Mouse (Mus musculus): ENCODE results near the gene Zfp566. TPM values are rescaled to one million over a fixed set of nuclear protein-coding genes. Genes with fewer than 3 reads are reported as not detected.

Gene Zfp566
- polyA plus RNA-seq, 1 experiment from 2014 or later = 15.7 TPM

DNA sequence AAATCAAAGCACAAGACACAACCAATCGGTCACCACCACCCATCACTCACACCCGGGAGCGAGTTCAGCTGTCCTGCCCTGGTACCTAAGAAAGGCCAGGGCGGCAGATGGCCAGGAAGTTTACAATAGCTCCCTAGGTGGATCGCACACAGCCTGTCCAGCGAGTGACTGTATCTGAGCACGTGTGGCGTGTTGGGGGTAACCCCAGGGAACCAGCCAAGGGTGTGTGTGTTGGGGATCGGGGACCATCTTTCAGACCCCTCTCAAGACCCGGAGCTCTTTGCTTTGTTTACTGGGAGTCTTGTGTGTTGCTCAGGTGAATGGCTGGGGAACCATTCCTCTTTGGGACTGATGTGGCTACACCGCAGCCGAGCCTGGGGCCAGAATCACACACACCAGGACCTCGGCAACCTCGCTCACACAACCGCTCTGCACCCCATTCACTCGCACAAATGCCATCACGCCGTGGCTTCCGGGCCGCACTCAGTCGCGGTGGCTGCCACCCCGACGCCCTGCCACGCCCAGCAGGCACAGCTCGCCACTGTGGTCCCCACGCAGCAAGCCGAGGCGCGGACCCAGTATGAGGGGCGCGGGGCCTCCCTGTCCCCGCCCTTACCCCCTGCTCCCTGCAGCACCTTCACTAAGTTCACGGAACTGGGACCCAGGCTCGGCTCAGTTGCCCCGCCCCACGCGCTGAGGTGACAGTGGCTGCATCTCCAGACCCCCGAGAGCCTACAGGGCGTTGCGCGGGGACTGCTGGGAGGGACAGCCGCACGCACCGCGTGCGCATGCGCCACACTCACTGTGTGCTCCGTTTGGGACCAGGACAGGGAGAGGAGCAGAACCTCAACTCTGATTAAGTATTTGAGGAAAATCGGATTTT is 17.9 kb downstream of the Zfp566 start, which contains the start of gene Zfp82:
TSS of gene Zfp82 (minus strand) at position 755 of the 883 bp plus-strand sequence.
- Histone ChIP-seq H3K27ac (ENCODE audit: low read depth, low read length) (peak within 1 kb of the TSS; percentile 44; the same call in 1 of the 2 replicates), H3K9me3 (ENCODE audit: control insufficient read depth, low read length) (no peaks in the 10 kb centered on the region), H3K9ac (ENCODE audit: low read length) (peak within 1 kb of the TSS; percentile 83), H3K36me3 (ENCODE audit: control insufficient read depth, insufficient read depth, low read length) (no peaks in the 10 kb centered on the region; the same call in 1 of the 2 replicates), H3K4me3 (ENCODE audit: low read depth, low read length) (peak within 1 kb of the TSS; percentile 78), H3K27me3 (ENCODE audit: control insufficient read depth, insufficient read depth, low read length) (no peaks in the 10 kb centered on the region), H3K4me2 (peak within 1 kb of the TSS; percentile 95), H3K4me1 (ENCODE audit: control insufficient read depth, insufficient read depth, low read length) (peaks cover 4% of the 10 kb centered on the region; the same call in 1 of the 2 replicates)
- under 1% methylated on average over 50 of the region's 50 CpGs for WGBS
- DNase-seq (ENCODE audit: low spot score, missing footprints) = peak; percentile 98
- ATAC-seq (ENCODE audit: low FRiP score) = peak; percentile 94

DNA sequence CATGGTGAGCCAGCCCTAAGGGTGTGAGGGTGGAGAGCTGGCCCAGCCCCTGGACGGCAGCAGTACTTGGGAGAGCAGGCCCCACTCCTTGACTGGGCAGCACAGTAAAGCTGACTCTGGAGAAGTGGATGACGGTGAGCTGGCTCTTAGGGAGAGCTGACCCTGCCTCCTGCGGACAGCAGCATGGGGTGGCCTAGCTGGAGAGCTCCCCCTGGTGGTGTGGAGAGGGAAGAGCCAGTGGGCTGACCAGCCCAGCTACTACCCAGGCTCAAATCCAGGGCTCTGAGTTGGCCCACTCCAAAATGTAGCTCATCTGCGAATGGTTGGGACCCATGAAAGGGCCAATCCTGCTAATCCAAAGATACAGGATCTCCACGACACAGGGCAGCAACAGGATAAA is 25.7 kb downstream of the Zfp566 start:
- Histone ChIP-seq H3K9ac (ENCODE audit: low read length) (no peak overlapping the region), H3K36me3 (ENCODE audit: control insufficient read depth, insufficient read depth, low read length) (no peaks in the 10 kb centered on the region; the same call in 1 of the 2 replicates), H3K4me3 (ENCODE audit: low read depth, low read length) (no peak overlapping the region), H3K4me1 (ENCODE audit: control insufficient read depth, insufficient read depth, low read length) (no peaks in the 10 kb centered on the region), H3K4me2 (no peak overlapping the region), H3K27me3 (ENCODE audit: control insufficient read depth, insufficient read depth, low read length) (no peaks in the 10 kb centered on the region), H3K27ac (ENCODE audit: low read depth, low read length) (no peak overlapping the region), H3K9me3 (ENCODE audit: control insufficient read depth, low read length) (no peaks in the 10 kb centered on the region)
- no peak for DNase-seq (ENCODE audit: low spot score, missing footprints)
- 82% methylated on average over 5 of the region's 5 CpGs for WGBS
- ATAC-seq (ENCODE audit: low FRiP score) = no peak

DNA sequence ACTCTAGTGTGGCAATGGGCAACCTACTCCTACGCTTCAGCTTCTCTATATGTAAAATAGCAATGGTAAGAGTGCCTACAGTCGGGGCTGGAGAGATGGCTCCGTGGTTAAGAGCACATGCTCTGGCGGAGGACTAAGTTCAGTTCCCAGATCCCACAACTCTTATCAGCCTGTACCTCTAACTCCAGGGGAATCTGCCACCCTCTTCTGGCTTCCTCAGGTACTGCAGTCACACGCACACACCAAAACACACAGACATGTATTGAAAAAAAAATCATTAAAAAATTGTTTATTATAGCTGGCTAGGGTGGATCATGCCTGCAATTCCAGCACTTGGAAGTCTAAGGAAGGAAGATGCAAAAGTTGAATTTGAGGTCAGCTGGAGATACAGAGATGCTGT is 27.8 kb downstream of the Zfp566 start:
- Histone ChIP-seq H3K4me3 (ENCODE audit: low read depth, low read length) (no peak overlapping the region), H3K27me3 (ENCODE audit: control insufficient read depth, insufficient read depth, low read length) (no peaks in the 10 kb centered on the region), H3K4me2 (no peak overlapping the region), H3K4me1 (ENCODE audit: control insufficient read depth, insufficient read depth, low read length) (no peaks in the 10 kb centered on the region), H3K9me3 (ENCODE audit: control insufficient read depth, low read length) (no peaks in the 10 kb centered on the region), H3K9ac (ENCODE audit: low read length) (no peak overlapping the region), H3K36me3 (ENCODE audit: control insufficient read depth, insufficient read depth, low read length) (no peaks in the 10 kb centered on the region; the same call in 1 of the 2 replicates), H3K27ac (ENCODE audit: low read depth, low read length) (no peak overlapping the region)
- no peak for DNase-seq (ENCODE audit: low spot score, missing footprints)
- no peak for ATAC-seq (ENCODE audit: low FRiP score)
- 83% methylated on average over 5 of the region's 5 CpGs for WGBS

DNA sequence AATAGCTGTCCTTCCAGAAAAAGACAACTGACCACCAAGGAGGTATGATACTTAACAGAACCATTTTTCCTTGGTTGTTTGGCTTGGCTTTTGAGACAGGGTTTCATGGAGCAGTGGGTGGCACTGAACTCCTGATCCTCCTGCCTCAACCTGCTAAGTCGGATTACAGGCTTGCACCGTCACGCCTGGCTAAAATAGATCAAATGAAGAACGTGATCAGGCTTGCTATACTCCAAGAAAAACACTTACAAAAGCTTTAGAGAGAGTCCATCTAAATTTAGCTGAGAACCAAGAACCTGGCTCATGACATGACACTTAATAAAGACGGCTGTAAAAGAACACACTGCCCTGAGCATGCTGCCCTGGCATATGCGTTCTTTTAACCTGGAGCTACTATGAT is 30.0 kb downstream of the Zfp566 start:
- no peaks in the 10 kb centered on the region for H3K9me3 ChIP-seq (ENCODE audit: control insufficient read depth, low read length)
- H3K9ac ChIP-seq (ENCODE audit: low read length) = no peak overlapping the region
- WGBS = 74% methylated on average over 6 of the region's 6 CpGs
- H3K4me2 ChIP-seq = no peak overlapping the region
- no peaks in the 10 kb centered on the region for H3K4me1 ChIP-seq (ENCODE audit: control insufficient read depth, insufficient read depth, low read length)
- H3K4me3 ChIP-seq (ENCODE audit: low read depth, low read length) = no peak overlapping the region
- DNase-seq (ENCODE audit: low spot score, missing footprints) = no peak
- no peaks in the 10 kb centered on the region for H3K27me3 ChIP-seq (ENCODE audit: control insufficient read depth, insufficient read depth, low read length)
- no peak for ATAC-seq (ENCODE audit: low FRiP score)
- peaks cover 5% of the 10 kb centered on the region; the same call in 1 of the 2 replicates for H3K36me3 ChIP-seq (ENCODE audit: control insufficient read depth, insufficient read depth, low read length)
- no peak overlapping the region for H3K27ac ChIP-seq (ENCODE audit: low read depth, low read length)

DNA sequence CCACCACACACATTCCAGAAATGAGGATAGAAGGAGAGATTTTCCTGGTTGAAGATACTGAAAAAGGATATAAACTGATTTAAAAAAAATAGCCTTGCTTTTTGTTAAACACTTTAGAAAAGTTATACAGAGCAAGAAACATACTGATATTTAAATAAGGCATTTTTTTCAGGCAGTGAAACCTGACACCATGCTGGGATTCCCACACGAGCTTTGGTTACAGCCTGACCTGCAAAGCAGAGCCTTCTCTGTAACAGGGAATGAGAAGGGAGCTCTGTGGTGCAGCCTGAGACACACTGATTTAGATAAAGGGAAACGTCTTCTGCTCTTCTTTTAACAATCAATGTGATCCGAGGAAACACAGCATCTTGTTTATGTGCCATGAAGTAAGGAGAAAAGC is 36.7 kb downstream of the Zfp566 start:
- H3K4me1 ChIP-seq (ENCODE audit: control insufficient read depth, insufficient read depth, low read length) = peaks cover 3% of the 10 kb centered on the region; the same call in 1 of the 2 replicates
- no peaks in the 10 kb centered on the region for H3K9me3 ChIP-seq (ENCODE audit: control insufficient read depth, low read length)
- no peak for DNase-seq (ENCODE audit: low spot score, missing footprints)
- no peak overlapping the region for H3K9ac ChIP-seq (ENCODE audit: low read length)
- H3K4me2 ChIP-seq = no peak overlapping the region
- no peak for ATAC-seq (ENCODE audit: low FRiP score)
- WGBS = 11% methylated on average over 3 of the region's 3 CpGs
- H3K27ac ChIP-seq (ENCODE audit: low read depth, low read length) = no peak overlapping the region
- H3K36me3 ChIP-seq (ENCODE audit: control insufficient read depth, insufficient read depth, low read length) = peaks cover 7% of the 10 kb centered on the region; the same call in 1 of the 2 replicates
- H3K4me3 ChIP-seq (ENCODE audit: low read depth, low read length) = no peak overlapping the region
- H3K27me3 ChIP-seq (ENCODE audit: control insufficient read depth, insufficient read depth, low read length) = no peaks in the 10 kb centered on the region

DNA sequence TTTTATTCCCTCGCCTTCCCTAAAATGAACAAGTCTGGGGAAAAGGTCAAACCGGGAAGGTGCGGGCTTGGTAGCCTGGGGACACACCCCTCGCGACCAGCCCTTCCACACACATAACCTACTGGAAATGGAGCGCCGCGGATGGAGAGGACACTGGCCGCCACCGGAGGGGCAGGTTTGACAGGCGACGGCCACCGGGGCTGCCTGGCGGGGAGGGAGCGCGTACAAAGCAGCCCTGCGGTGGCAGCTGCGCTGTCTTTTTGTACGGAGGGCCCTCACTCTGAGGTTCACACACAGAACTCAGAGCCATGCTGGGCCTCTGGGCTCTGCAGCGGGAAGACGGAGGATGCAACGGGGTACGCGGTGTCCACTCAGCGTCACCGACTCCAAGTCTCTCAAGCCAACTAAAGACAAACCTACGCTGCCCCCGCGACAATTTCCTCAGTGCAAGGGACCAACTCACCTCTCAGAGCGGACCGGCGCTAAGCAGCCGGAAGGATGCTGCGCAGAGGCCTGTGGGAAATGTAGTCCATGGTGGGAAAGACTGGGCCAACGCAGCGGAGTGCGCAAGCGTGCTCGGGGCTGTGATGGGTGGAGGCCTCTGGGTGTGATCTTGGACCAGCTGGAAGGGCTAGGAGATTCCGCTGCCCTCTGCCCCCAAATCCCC is 39.3 kb downstream of the Zfp566 start, which contains the start of gene Zfp14:
TSS of gene Zfp14 (minus strand) at position 499 of the 667 bp plus-strand sequence.
- DNase-seq (ENCODE audit: low spot score, missing footprints) (peak; percentile 98), ATAC-seq (ENCODE audit: low FRiP score) (peak; percentile 99)
- H3K9me3 ChIP-seq (ENCODE audit: control insufficient read depth, low read length) = no peaks in the 10 kb centered on the region
- no peaks in the 10 kb centered on the region for H3K27me3 ChIP-seq (ENCODE audit: control insufficient read depth, insufficient read depth, low read length)
- H3K36me3 ChIP-seq (ENCODE audit: control insufficient read depth, insufficient read depth, low read length) = peaks cover 2% of the 10 kb centered on the region
- peak within 1 kb of the TSS; percentile 84 for H3K9ac ChIP-seq (ENCODE audit: low read length)
- H3K27ac ChIP-seq (ENCODE audit: low read depth, low read length) = peak within 1 kb of the TSS; percentile 78
- H3K4me3 ChIP-seq (ENCODE audit: low read depth, low read length) = peak within 1 kb of the TSS; percentile 70
- peaks cover 3% of the 10 kb centered on the region; the same call in 1 of the 2 replicates for H3K4me1 ChIP-seq (ENCODE audit: control insufficient read depth, insufficient read depth, low read length)
- WGBS = under 1% methylated on average over 40 of the region's 40 CpGs
- peak within 1 kb of the TSS; percentile 68 for H3K4me2 ChIP-seq

DNA sequence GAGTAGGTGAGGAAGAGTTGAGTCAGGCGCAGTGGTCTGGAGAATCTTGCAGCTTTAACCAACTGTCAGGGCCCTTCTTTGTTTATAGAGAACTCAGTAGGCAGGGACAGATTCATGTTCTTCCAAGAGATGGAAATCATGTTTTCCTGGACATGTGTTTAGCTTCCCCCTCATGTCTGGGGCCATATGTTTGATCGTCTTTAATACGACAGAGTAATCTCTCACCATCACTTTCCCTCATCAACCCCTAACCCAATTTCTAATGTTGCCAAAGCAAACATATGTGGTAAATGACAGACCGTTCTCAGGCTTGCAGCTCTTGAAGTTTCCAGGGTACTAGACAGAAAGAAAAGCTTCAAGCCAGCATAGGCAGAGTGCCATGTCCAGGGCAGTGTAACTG is 42.2 kb downstream of the Zfp566 start:
- Histone ChIP-seq H3K27me3 (ENCODE audit: control insufficient read depth, insufficient read depth, low read length) (no peaks in the 10 kb centered on the region), H3K9ac (ENCODE audit: low read length) (no peak overlapping the region), H3K9me3 (ENCODE audit: control insufficient read depth, low read length) (no peaks in the 10 kb centered on the region), H3K4me2 (no peak overlapping the region), H3K4me1 (ENCODE audit: control insufficient read depth, insufficient read depth, low read length) (peaks cover 3% of the 10 kb centered on the region; the same call in 1 of the 2 replicates), H3K4me3 (ENCODE audit: low read depth, low read length) (no peak overlapping the region), H3K27ac (ENCODE audit: low read depth, low read length) (no peak overlapping the region), H3K36me3 (ENCODE audit: control insufficient read depth, insufficient read depth, low read length) (no peaks in the 10 kb centered on the region; the same call in 1 of the 2 replicates)
- no peak for ATAC-seq (ENCODE audit: low FRiP score)
- DNase-seq (ENCODE audit: low spot score, missing footprints) = no peak
- 93% methylated on average over 4 of the region's 4 CpGs for WGBS

DNA sequence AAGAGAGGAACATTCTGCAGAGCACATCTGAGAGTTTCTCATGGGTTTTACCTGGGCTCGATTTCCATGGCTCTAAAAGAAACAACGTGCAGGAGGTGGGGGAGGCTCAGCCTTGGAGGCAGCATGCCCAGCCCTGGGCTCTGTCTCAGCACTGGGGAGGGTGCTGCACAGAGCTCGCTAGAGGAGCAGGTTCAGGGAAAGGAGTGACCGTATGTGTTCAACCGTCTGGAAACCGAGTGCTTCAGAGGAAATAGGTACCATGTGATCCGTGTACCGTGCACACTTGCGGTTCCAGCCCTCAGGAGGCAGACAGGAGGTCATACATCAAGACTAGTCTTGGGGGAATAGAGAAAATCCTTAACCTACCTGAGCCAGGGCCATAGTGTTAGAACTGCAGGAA is 46.0 kb downstream of the Zfp566 start:
- Histone ChIP-seq H3K4me2 (no peak overlapping the region), H3K4me1 (ENCODE audit: control insufficient read depth, insufficient read depth, low read length) (no peaks in the 10 kb centered on the region), H3K27me3 (ENCODE audit: control insufficient read depth, insufficient read depth, low read length) (no peaks in the 10 kb centered on the region), H3K9me3 (ENCODE audit: control insufficient read depth, low read length) (no peaks in the 10 kb centered on the region), H3K9ac (ENCODE audit: low read length) (no peak overlapping the region), H3K36me3 (ENCODE audit: control insufficient read depth, insufficient read depth, low read length) (no peaks in the 10 kb centered on the region; the same call in 1 of the 2 replicates), H3K27ac (ENCODE audit: low read depth, low read length) (no peak overlapping the region), H3K4me3 (ENCODE audit: low read depth, low read length) (no peak overlapping the region)
- ATAC-seq (ENCODE audit: low FRiP score) (no peak), DNase-seq (ENCODE audit: low spot score, missing footprints) (no peak)
- 62% methylated on average over 9 of the region's 9 CpGs for WGBS

DNA sequence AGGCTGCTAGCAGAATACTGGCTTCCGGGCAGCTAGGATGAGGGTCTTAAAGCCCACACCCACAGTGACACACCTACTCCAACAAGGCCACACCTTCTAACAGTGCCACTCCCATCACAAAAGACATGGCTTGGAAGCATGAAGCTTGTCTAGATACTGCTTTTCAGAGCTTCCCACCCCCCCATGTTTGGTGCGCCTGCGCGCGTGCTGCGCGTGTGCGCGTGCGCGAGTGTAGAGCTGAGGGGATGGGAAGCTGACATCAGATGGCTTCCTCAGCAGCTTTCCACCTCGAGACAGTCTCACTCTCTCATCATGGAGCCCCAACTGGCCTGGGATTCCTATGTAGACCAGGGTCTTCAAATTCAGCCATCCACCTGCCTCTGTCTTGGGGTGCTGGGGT is 56.0 kb downstream of the Zfp566 start:
- Histone ChIP-seq H3K4me3 (ENCODE audit: low read depth, low read length) (no peak overlapping the region), H3K4me2 (no peak overlapping the region), H3K36me3 (ENCODE audit: control insufficient read depth, insufficient read depth, low read length) (peaks cover 3% of the 10 kb centered on the region; the same call in 1 of the 2 replicates), H3K27me3 (ENCODE audit: control insufficient read depth, insufficient read depth, low read length) (no peaks in the 10 kb centered on the region), H3K27ac (ENCODE audit: low read depth, low read length) (no peak overlapping the region), H3K4me1 (ENCODE audit: control insufficient read depth, insufficient read depth, low read length) (no peaks in the 10 kb centered on the region), H3K9ac (ENCODE audit: low read length) (no peak overlapping the region), H3K9me3 (ENCODE audit: control insufficient read depth, low read length) (no peaks in the 10 kb centered on the region)
- 95% methylated on average over 12 of the region's 12 CpGs for WGBS
- ATAC-seq (ENCODE audit: low FRiP score) (no peak), DNase-seq (ENCODE audit: low spot score, missing footprints) (no peak)
